Mouse (Mus musculus): Measurements from ENCODE around the gene Klhl29.

DNA sequence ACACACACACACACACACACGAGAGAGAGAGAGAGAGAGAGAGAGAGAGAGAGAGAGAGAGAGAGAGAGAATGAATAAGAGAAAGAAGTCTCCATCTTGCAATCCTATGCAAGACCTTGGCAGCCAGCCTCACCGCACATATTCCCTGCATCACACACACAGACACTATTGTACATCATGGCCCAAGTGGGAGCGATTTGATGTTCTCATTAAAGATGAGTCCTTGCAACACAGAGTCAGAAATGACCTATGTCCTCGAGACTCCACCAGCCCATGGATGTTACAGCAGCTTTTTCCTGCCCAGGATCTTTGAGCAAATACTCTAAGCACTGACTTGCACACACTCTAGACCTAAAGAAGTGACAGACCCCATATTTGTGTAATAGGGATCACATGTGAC is 114.0 kb downstream of the Klhl29 start:
- TF ChIP-seq CTCF (conservative IDR thresholded peaks at IDR 0.05; ENCODE audit: insufficient read depth, insufficient read length, low read depth, low read length) (no peak), POLR2A (IDR thresholded peaks at IDR 0.05; ENCODE audit: low read depth, low read length) (no peak)
